Mouse (Mus musculus) splenic B cell, adult 2 months (primary cell): ENCODE data around the gene Pex11g.

ENCODE experiments used
- DNase-seq: peaks from one replicate; pipeline ENCODE4 v3.0.0-alpha.2; 2011; ENCODE audit warnings: low read depth, low spot score
- H3K27me3 ChIP-seq: 2 replicates; pipeline ENCODE4 v1.6.1; 2012; ENCODE audit warnings: mild to moderate bottlenecking, low read length, moderate library complexity, mixed read lengths; ENCODE audit not compliant: control insufficient read depth, poor library complexity, insufficient read depth, severe bottlenecking
- H3K36me3 ChIP-seq: 2 replicates; pipeline ENCODE4 v1.6.1; 2012; ENCODE audit warnings: mild to moderate bottlenecking, low read length, moderate library complexity, mixed read lengths; ENCODE audit not compliant: control insufficient read depth, poor library complexity, insufficient read depth, severe bottlenecking

Pex11g gene

GRCm38 (mm10) chr8:3493845-3494208 lies 26.3 kb upstream of the Pex11g start:
- no peaks in the 10 kb centered on the region for H3K36me3 ChIP-seq
- DNase-seq, result no peak
- no peaks in the 10 kb centered on the region for H3K27me3 ChIP-seq

GRCm38 (mm10) chr8:3492901-3493844 lies 25.7 kb upstream of the Pex11g start, which contains the start of gene Zfp358:
Zfp358 (plus strand) TSS chr8:3493138.
- no peaks in the 10 kb centered on the region for H3K27me3 ChIP-seq
- DNase-seq, result peak; percentile 69
- H3K36me3 ChIP-seq, result no peaks in the 10 kb centered on the region

GRCm38 (mm10) chr8:3485192-3485591 lies 17.7 kb upstream of the Pex11g start:
- Histone ChIP-seq H3K36me3 (no peaks in the 10 kb centered on the region), H3K27me3 (no peaks in the 10 kb centered on the region)
- DNase-seq, result no peak

- no peaks in the 10 kb centered on the region for H3K36me3 ChIP-seq
- H3K27me3 ChIP-seq, result no peaks in the 10 kb centered on the region
- DNase-seq, result no peak
These were observed 16.1 kb upstream of the Pex11g start for GRCm38 (mm10) chr8:3483546-3483945.

- H3K36me3 ChIP-seq, result no peaks in the 10 kb centered on the region
- no peak for DNase-seq
- H3K27me3 ChIP-seq, result no peaks in the 10 kb centered on the region
These were observed 14.8 kb upstream of the Pex11g start for GRCm38 (mm10) chr8:3482240-3482740.

- H3K36me3 ChIP-seq, result no peaks in the 10 kb centered on the region
- no peaks in the 10 kb centered on the region for H3K27me3 ChIP-seq
- no peak for DNase-seq
These were observed 14.1 kb upstream of the Pex11g start for GRCm38 (mm10) chr8:3481605-3482004.

GRCm38 (mm10) chr8:3480221-3480785 lies 12.8 kb upstream of the Pex11g start:
- no peaks in the 10 kb centered on the region for H3K36me3 ChIP-seq
- DNase-seq, result no peak
- H3K27me3 ChIP-seq, result no peaks in the 10 kb centered on the region

- Histone ChIP-seq H3K27me3 (no peaks in the 10 kb centered on the region), H3K36me3 (no peaks in the 10 kb centered on the region)
- no peak for DNase-seq
These were observed 8.4 kb upstream of the Pex11g start for GRCm38 (mm10) chr8:3475715-3476429.

- DNase-seq, result no peak
- Histone ChIP-seq H3K27me3 (no peaks in the 10 kb centered on the region), H3K36me3 (no peaks in the 10 kb centered on the region)
These were observed 3.1 kb upstream of the Pex11g start, which contains the start of gene Tex45 for GRCm38 (mm10) chr8:3470562-3470961. Tex45 (plus strand) TSS chr8:3470862.

GRCm38 (mm10) chr8:3468838-3469237 lies 1.4 kb upstream of the Pex11g start:
- no peaks in the 10 kb centered on the region for H3K27me3 ChIP-seq
- no peaks in the 10 kb centered on the region for H3K36me3 ChIP-seq
- DNase-seq, result peak; percentile 44

- no peak for DNase-seq
These were observed 536 bp upstream of the Pex11g start for GRCm38 (mm10) chr8:3467886-3468545.

GRCm38 (mm10) chr8:3464309-3464708 lies 3.2 kb downstream of the Pex11g start:
- Histone ChIP-seq H3K36me3 (no peaks in the 10 kb centered on the region), H3K27me3 (no peaks in the 10 kb centered on the region)
- DNase-seq, result peak; percentile 70

More at GRCm38 (mm10) chr8:3467886-3468545, 536 bp upstream of the Pex11g start:
- Histone ChIP-seq H3K36me3 (no peaks in the 10 kb centered on the region), H3K27me3 (no peaks in the 10 kb centered on the region)

- no peaks in the 10 kb centered on the region for H3K27me3 ChIP-seq
- no peaks in the 10 kb centered on the region for H3K36me3 ChIP-seq
- no peak for DNase-seq
These were observed 4.2 kb downstream of the Pex11g start for GRCm38 (mm10) chr8:3463248-3463647.

- DNase-seq, result no peak
- H3K36me3 ChIP-seq, result peaks cover 43% of the 10 kb centered on the region
- no peaks in the 10 kb centered on the region for H3K27me3 ChIP-seq
These were observed 15.5 kb downstream of the Pex11g start for GRCm38 (mm10) chr8:3451992-3452391.
